Mouse (Mus musculus) forelimb bud, embryonic 11.5 days (tissue): Measurements from ENCODE around the gene Pax4.

Experiments used
- DNase-seq: peaks from one replicate; pipeline ENCODE4 v3.0.0-alpha.2; 2012; ENCODE audit warnings: low read depth, low spot score

The Pax4 gene

DNA sequence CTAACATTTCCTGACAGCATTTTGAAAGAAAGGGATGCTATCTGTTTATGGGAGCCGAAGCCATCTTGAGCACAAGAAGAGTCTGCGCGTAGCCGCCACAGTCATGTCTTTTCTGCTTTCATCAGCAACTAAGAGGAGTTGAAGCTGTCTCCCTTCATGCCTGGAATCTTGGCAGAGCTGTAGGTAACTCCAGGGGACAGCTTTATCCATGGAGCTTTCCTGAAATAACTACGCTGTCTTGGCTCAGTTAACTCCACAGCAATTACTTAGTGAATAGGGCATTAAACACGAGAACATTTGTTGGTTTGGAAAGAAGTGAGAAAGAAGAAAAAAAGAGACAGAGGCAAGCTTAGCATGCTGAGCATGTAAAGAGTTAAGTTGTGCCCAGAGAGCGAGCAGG, 1.2 kb downstream of the Pax4 start:
- DNase-seq = no peak

DNA sequence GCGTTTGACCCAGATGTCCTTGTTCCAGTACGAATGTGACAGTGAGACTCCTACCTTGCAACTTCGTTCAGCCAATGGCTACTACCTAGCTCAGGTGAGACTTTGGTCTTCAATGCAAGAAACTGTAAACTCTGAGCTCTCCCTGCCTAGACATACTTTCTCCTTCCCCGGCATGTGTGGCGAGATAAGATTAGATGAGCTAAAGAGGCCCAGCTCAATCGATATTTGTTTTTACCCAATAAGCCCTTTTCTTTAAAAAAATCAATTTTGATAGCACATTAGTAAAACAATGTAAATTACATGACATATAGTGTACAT, 17.7 kb downstream of the Pax4 start:
- no peak for DNase-seq

DNA sequence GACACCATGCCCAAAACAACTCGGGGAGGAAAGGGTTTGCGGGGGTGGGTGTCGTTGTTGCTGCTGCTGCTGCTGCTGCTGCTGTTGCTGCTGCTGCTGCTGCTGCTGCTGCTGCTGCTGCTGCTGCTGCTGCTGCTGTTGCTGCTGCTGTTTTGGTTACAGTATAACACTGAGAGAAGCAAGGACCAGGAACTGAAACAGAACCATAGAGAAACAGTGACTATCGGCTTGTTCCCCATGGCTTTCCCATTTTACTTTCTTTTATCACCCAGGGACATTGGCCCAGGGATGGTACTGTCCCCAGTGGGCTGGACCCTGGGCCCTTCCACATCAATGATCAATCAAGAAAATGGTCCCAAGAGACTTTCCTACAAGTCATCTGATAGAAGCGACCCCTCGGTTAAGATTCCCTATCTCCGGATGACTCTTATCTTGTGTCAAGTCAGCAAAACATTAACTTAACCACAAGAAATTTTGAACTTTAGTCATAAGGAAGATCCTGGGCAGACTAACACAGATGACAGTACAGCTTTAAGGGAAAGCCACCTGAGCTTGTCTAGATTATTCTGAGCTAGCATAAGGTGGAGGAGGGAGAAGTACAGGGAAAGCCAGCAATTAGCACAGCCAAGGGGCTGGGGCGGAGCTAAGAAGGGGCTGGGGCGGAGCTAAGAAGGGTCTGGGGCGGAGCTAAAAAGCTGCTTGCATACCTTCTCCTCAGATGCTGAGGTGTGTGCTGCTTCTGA, 18.2 kb downstream of the Pax4 start:
- DNase-seq = no peak

DNA sequence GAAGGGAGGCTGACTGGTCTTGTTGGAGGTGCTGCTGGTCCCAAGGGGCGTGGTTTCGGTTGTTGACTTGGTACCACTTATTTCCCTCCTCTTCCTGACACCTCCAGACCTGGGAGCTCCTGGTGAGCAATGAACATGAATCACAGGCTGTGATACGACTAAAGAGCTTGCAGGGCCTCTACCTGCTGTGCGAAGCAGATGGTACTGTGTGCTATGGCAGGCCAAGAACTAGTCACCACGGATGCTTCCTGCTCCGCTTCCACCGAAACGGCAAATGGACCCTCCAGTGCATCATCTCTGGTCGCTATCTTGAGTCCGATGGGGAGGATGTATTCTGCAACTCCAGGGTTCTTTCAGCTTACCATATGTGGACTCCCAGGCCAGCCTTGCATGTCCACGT, 19.3 kb downstream of the Pax4 start:
- DNase-seq = no peak

- no peak for DNase-seq
These were observed 20.9 kb downstream of the Pax4 start, which contains the start of gene Gcc1 for GRCm38 (mm10) chr6:28428290-28428689. Gcc1 (minus strand) TSS chr6:28428390.

- DNase-seq = no peak
These were observed 21.9 kb downstream of the Pax4 start, which contains the start of gene Fscn3 for GRCm38 (mm10) chr6:28427096-28427839. Fscn3 (plus strand) TSS chr6:28427789.

GRCm38 (mm10) chr6:28425019-28425418, 24.1 kb downstream of the Pax4 start:
- DNase-seq = no peak

- DNase-seq = peak; percentile 9
These were observed 25.1 kb downstream of the Pax4 start for GRCm38 (mm10) chr6:28423767-28424695.

GRCm38 (mm10) chr6:28423313-28423712, 25.8 kb downstream of the Pax4 start, which contains the start of gene Arf5:
Arf5 (plus strand) TSS chr6:28423560.
- peak; percentile 67 for DNase-seq

GRCm38 (mm10) chr6:28422651-28423290, 26.4 kb downstream of the Pax4 start:
- DNase-seq = no peak

GRCm38 (mm10) chr6:28421469-28422000, 27.6 kb downstream of the Pax4 start:
- peak; percentile 90 for DNase-seq

DNA sequence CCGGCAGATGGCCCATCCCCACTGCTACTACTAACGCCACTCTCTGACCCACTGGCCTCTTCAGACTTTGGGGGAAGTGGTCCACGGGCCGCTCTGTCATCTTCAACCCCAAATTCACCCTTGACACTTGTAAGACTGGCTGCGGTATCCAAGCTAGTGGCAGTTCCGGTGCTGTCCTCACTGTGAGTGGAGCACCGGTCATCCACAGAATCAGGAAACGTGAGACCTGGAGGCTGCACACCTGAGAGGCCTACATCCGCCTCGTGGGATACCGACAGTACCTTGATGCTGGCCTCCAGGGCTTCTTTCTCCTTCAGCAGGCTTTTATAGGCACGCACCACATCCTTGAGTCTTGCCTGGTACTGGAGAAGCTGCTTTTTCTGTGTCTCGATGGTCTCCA, 28.3 kb downstream of the Pax4 start:
- no peak for DNase-seq

GRCm38 (mm10) chr6:28420361-28420760, 28.8 kb downstream of the Pax4 start:
- DNase-seq = no peak

DNA sequence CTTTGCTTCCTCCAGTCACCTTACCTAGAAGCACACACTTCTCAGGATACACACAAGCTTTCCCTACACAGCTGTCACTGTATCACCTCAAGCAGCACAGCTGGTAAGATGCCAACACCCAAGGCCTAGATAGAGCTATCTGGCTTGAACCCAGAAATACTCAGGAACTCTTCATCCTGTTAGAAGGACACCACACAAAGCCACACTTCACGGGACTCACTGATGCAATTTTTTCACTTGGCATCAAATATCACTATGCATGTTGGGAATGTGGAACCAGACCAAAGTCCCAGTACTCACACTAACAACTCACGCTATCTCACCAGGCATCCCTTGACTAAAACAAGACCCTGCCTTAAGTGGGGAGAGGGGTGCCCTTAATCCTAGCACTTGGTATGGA, 29.5 kb downstream of the Pax4 start:
- no peak for DNase-seq

GRCm38 (mm10) chr6:28418449-28418848, 30.7 kb downstream of the Pax4 start:
- no peak for DNase-seq

DNA sequence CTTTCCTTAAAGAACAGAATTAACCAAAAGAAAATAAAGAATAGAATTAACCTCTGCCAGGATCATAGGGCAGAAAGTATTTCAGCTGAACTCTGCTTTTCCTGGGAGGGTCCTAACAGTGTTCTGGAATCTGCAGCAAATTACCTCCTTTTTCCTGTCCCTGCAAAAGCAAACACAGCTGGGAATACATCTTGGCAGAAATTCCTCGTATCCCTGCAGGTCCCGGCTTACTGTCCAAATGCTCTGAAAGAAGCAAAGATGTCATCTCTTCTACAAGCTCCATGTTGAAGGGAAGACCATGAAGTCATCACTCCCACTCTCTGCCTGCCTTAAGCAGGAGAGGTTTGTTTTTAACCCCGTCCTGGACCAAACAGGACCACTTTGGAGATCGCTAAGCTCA, 32.2 kb downstream of the Pax4 start:
- no peak for DNase-seq

GRCm38 (mm10) chr6:28411236-28411635, 37.9 kb downstream of the Pax4 start:
- DNase-seq = no peak

- DNase-seq = no peak
These were observed 39.1 kb downstream of the Pax4 start for GRCm38 (mm10) chr6:28410053-28410452.

DNA sequence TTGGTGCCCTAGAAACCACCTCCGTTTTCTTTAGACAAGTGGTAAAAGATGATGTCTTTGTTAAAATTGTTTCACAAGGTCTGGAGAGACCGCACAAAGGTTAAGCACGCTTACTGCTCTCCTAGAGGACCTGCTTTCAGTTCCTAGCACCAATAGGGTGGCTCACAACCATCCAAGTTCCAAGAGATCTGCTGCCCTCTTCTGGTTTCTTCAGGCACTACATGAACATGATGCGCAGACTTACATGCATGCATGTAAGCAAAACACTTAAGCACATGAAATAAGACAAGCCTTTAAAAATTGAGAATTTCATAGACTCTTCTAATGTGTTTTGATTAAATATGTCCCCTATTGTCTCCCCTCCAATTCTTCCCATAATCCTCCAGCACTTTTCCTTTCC, 49.4 kb downstream of the Pax4 start:
- no peak for DNase-seq

DNA sequence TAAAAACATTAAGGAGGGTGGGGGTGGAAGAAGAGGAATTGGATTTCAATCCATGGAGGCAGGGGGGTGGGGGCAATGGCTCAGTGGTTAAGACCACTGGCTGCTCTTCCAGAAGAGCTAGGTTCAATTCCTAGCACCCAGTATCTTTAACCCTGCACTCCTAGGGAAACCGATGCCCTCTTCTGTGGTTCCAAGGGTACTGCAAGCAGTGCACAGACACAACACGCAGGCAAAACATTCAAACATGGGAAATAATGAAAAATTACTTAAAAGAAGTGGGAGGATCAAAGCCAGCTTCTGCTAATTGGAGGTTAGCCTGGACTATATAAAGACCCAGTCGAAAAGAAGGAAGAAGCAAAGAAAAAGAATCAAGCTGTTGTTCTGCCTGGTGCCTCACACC, 50.4 kb downstream of the Pax4 start:
- no peak for DNase-seq

- peak; percentile 44 for DNase-seq
These were observed 51.4 kb downstream of the Pax4 start, which contains the start of gene Zfp800 for GRCm38 (mm10) chr6:28397681-28398203. Zfp800 (minus strand) TSS chr6:28398005.
